Mouse (Mus musculus) megakaryocyte progenitor cell, adult 5-6 weeks (primary cell): ENCODE measurements around the gene Tmc7. TPM values are rescaled to one million over a fixed set of nuclear protein-coding genes. Genes with fewer than 3 reads are reported as not detected.
A peak's percentile ranks its signal among the peaks of the same experiment; 100 is the strongest.

ENCODE experiments used
- ATAC-seq: replicated peaks from 2 replicates; pipeline ENCODE4 v1.8.0; 2016; ENCODE audit warnings: mild to moderate bottlenecking, moderate TSS enrichment, inconsistent platforms; ENCODE audit not compliant: poor library complexity
- total RNA-seq, 2 experiments: library from RNA; stranded (forward) in 1 of 2; stranded (reverse) in 1 of 2; fragments of 157-497, 149-512 nt in 1 of 2; fragments of 200-1000 nt in 1 of 2; gene quantifications; 2 replicates each; pipeline versions ENCODE4 v1.2.3 to v1.2.4; 2015 to 2017

Tmc7 gene
- total RNA-seq, 2 experiments from 2014 or later, result 0.33 to 0.84 TPM

- ATAC-seq, result no peak
Measured at GRCm38 (mm10) chr7:118503844-118504243, 80.7 kb downstream of the Tmc7 start.

DNA sequence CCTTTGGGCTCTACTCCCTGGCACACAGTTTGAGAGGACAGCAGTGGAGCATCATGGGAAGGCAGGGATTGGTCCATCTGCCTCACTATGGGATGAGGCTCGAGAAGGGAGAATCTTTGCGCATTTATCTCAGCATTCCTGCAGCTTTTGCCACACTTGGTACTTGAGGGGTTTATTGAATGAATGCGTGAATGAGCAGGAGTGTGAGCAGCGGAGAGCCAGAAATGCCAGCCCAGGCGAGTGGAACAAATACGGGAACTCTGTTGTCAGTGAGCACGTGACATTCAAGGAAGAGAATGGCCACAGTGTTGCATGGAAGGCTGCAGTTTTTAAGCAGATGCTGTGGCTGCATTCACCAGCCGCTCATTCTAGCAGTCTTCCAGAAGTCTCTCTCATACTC lies 82.2 kb downstream of the Tmc7 start:
- no peak for ATAC-seq

DNA sequence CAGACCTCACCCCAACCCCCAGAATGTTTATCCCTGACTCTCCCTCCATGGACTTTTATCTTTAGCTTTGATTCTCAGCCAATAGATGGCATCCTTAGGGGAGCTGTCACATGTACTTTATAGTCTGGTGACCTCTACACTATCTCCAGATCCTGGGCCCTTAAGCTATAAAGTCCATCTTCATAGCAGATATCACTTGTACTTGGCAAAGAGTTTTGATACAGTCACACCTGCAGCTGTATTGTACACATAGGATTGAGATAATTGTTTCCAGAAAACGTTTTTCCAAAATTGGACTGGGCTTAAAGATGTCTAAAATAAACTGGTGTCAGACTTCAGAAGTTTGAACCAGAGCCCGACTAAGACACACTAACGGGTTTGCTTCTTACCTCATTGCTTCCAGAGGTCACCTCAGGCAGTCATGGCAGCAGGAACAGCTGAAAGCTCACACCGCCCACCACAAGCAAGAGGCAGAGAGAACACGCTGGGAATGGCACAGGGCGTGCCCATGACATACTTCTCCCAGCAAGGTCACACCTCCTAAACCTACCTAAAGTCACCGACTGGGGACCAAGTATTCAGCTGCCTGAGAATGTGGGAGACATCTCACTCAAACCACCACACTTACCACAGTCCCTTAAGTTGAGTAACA lies 84.6 kb downstream of the Tmc7 start:
- no peak; the same call in 1 of the 2 replicates for ATAC-seq

DNA sequence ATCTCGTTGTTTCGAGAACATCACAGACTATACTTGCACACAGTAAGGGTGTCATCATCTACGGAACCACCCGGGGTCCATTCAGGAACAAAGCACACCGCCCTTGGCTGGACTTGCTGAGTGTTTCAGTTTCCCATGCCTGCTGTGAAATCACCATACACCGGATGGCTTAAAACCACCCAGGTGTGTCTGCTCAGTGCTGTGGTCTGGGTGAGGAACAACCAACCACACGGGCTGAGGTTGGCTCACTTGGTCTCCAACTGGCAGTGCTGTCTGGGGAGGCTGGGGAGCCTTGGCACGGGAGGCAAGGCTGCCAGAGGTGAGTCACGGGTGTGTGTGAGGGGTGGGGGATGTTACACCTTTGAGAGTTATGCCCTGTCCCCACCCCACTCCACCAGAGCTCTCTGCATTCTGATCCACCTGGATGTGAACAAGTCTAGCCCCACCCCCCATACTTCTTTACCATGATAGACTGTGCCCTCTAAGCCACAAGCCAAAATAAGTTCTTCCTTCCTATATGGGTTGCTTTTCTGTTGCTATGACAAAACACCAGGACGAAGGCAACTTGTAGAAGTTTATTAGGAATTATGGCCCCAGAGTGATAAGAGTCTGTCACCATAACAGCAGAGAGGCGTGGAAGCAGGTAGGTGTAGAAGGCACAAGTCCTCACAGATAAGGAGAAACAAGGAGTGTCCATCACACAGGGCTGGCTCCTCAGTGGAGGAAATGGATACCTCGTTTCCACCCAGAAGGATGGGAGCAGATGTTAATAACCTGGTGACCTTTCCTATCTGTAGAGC lies 85.4 kb downstream of the Tmc7 start:
- ATAC-seq, result peak; percentile 20

DNA sequence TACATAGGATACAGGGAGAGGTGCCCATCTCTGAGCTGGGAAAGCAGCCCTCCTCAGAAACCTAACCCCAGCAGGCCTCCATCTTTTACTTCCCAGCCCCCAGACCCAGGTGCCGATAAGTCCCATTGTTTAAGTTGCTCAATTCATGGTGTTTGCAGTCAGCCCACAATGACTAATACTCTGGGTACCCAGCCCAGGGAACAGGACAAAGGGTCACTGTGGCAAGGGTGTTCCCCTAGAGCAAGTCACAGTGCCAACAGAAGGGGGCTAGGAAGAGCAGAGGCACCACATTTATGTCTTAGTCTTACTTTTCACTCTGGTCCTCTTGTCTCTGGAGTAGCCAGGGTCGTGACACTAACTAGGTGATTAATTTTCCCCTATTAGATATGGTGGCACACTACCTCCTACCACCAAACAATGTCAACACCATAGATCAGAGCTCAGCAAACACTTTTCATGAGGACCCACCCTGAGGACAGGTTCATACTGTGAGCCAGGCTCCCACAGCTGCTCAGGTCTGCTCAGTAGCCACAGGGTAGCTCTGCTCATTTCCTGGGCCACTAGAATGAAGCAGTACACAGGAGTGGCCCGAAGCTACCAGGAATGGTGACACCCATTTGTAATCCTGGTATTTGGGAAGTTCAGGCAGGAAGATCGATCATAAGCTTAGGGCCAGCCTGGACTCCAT lies 89.5 kb downstream of the Tmc7 start:
- ATAC-seq, result no peak

DNA sequence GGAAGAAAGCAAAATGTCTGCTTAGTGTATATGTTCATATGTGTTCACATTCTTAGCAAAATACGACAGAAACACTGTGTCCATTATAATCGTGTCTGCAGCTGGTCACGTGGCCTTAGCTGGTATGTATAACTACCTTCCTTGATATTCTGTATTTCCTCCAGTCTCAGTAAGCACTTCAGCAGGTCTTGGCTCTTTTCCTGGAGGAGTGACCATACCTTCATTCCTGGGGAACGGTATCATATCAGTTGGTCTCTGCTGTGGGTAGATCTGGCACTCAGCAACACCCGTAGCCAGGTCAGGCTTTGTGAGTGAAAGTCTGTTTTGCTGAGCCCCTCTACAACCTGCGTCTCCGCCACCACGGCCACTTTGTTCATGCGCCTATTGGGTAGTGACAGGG lies 90.6 kb downstream of the Tmc7 start:
- no peak for ATAC-seq

DNA sequence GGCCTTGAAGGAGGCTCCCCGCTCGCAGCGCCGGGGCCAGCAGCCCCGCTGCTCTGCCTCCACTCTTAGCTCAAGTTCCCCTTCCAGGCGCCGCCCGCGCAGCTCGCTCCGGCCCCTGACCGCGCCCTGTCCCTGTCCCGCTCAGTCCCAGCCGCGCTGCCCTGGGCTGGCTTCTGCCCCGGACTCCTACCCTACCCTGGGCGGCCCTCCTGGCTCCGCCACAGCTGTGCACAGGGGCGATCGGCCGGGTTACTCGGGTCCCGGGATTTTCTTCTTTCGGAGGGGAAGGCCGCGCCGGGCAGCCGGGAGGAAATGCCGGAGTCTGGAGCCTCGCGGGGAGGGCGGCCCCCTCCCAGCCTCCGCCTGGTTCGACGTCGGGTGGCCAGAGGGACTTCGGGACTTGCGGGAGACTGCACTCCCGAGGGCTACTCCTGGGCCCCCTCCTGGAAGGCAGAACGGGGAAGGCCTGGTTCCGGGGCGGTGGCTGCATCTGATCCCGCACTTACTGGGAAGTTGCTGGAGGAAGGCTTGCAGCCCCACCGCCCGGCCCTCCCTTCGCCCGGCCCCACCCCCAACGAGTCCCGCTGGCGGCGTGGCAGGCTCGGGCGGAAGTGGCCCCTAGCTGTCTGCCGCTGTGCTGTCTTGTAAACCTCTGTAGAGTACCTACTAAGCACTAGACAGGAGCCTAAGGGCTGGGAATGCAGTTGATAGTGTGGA lies 92.9 kb downstream of the Tmc7 start, which contains the start of gene Itpripl2:
Gene Itpripl2, minus strand, starts transcription at position 545 of the 717 bp plus-strand sequence.
- peak; percentile 69 for ATAC-seq

DNA sequence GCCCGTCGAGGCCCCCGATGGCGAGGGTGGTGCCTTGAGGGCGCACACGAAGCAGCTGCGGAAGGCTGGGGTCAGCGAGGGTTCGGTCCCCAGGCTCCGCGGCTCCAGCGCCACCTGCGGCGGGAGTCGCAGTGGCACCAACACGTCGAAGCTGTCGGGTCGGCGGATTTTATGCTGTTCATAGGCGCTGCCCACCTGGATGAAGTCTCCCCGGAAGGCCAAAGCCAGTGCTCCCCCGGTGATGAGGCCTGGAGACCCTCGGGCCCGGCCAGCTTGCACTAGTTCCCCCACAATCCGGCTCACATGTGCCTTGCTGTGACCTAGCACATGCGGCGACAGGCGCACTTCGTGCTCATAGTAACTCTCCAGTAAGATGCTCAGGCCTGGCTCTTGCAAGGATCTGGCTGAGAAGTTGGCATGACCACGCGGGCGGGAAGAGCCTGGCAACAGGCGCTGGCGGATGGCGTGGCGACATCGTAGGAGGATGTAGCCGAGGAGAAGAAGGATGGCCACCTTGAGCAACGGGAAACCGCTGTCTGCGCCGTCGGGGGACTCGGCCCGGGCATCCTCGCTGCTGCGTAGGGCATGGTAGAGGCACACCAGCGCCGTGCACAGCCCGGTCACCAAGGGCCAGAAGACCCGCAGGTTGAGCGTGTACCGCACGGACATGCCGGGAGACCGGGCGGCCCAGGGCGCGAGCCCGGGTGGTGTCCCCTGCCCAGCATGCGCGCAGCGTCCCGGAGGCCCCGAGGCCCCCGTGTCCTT lies 93.7 kb downstream of the Tmc7 start:
- ATAC-seq, result peak; percentile 53

- no peak for ATAC-seq
Measured at GRCm38 (mm10) chr7:118489706-118490665, 94.5 kb downstream of the Tmc7 start.

DNA sequence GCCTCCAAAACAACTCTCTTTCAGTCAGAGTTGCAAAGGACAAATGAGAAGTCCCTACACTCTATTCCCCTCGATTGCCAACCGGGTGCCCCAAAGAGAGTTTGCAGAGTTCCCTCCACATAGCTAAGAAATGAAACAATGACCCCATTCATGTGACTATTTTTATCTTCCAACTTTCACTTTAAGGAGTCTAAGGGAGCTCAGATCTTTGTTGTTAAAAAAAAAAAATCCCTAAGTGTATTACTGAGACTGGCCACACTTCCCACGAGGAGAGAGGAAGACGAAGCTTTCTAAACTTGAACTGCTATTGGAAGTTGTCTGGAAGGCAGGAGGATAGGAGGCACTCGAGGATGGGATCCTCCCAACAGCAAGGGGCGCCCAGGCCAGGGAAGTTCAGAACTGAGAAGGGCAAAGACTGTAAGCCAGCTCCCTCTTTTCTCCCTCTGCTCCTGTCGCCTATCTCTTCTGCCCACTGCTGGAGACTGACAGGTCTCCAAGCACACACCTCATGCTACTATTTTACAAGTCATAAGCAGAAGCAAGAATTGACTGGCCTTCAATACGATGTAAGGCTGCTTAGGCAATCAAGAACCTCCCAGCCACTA lies 96.4 kb downstream of the Tmc7 start:
- no peak for ATAC-seq

DNA sequence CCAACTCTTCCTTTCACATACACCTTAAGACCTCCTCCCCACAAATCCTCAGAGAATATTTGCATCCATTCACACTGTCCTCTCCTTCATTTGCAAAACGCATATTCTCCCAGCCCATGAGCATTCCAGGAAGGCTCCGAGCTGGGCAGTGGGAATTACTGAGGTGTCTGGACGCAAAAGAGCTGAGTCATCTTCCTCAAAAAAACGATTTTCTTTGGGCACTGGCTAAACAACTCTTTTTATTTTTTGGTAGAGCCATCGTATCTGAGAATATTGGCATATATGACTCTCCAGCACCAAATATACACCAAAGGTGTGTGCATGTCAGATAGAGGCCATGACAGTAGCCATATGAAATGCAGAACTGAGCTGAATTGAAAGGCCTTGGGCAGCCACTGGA lies 97.6 kb downstream of the Tmc7 start:
- ATAC-seq, result no peak

Other genes starting within 250 kb of the Tmc7 start
- not detected in 2 replicates for gene Syt17, start 136.5 kb downstream of the Tmc7 start, total RNA-seq (2015)
- gene Syt17, start 136.5 kb downstream of the Tmc7 start, total RNA-seq (2017), result not detected in 2 replicates
- gene Itpripl2, start 92.8 kb downstream of the Tmc7 start, total RNA-seq (2015), result 7.2 and 10.1 TPM in 2 replicates
- gene Itpripl2, start 92.8 kb downstream of the Tmc7 start, total RNA-seq (2017), result 15.2 and 17.6 TPM in 2 replicates
- gene Coq7, start 51.4 kb downstream of the Tmc7 start, total RNA-seq (2015), result 32.5 and 36.9 TPM in 2 replicates
- 32.6 and 39.1 TPM in 2 replicates for gene Coq7, start 51.4 kb downstream of the Tmc7 start, total RNA-seq (2017)
- not detected in 2 replicates for gene Tmc5, start 12.6 kb upstream of the Tmc7 start, total RNA-seq (2015)
- gene Tmc5, start 12.6 kb upstream of the Tmc7 start, total RNA-seq (2017), result not detected in 2 replicates
- gene Gde1, start 121.0 kb upstream of the Tmc7 start, total RNA-seq (2015), result 44.1 and 48.5 TPM in 2 replicates
- 29.9 and 40.7 TPM in 2 replicates for gene Gde1, start 121.0 kb upstream of the Tmc7 start, total RNA-seq (2017)
- gene Ccp110, start 127.8 kb upstream of the Tmc7 start, total RNA-seq (2015), result 24.0 and 25.0 TPM in 2 replicates
- 16.2 and 20.2 TPM in 2 replicates for gene Ccp110, start 127.8 kb upstream of the Tmc7 start, total RNA-seq (2017)
- 41.7 and 45.1 TPM in 2 replicates for gene Vps35l, start 155.5 kb upstream of the Tmc7 start, total RNA-seq (2015)
- gene Vps35l, start 155.5 kb upstream of the Tmc7 start, total RNA-seq (2017), result 37.4 and 37.9 TPM in 2 replicates